25 mouse cellular contexts compared by ENCODE assay signal in the genomic region with DNA sequence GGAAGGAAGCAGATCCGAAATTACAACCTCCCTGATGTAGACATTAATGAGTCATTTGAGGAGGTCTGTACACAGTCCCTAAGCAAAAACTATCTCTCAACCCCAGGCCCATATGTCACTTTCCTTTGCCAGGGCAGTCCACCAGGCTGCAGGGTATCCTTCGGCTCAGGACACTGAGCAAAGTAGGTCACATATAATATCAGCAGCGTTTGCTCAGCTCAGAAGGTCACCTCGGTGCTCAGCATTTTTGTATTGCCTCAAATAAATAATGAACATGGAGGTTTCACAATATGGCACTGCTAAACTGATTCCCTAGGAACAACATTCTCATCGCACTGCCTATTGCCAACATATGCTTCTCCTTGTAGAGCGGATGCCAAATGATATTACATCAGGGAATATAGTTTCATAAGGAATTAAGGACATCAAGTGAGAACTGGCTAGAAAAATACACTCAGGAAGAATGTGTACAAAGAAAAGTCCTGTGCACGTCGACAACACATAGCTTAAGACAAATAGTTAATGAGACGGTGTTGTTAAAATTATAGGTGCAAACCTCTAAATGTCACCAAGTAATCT.
DNase-seq lines count a peak whose midpoint lies in the region; ATAC-seq and TF ChIP-seq lines count a peak whose summit lies in the region.
"Had no signal": no experiment of that assay in that cellular context is flagged by ENCODE, and none has a peak within 500 bp of the region (broad histone marks: within the 10 kb centered on the region; RNA-seq: fewer than 3 reads in every experiment).

No protein-coding gene starts in this region.

- no peak for TF ChIP-seq EP300 in lung, postnatal 0 days (IDR thresholded peaks at IDR 0.05)

- H3K27me3 ChIP-seq in forebrain, embryonic 14.5 days (replicated peaks; ENCODE audit: control insufficient read depth, insufficient read depth, low read length), result no peaks in the 10 kb centered on the region
- H3K27me3 ChIP-seq in forebrain, embryonic 10.5 days (ENCODE audit: poor library complexity, severe bottlenecking), result no peaks in the 10 kb centered on the region
- H3K27me3 ChIP-seq in lung, postnatal 0 days (replicated peaks; ENCODE audit: insufficient read depth, low read length), result no peaks in the 10 kb centered on the region
- no peaks in the 10 kb centered on the region for H3K27me3 ChIP-seq in hindbrain, embryonic 10.5 days (ENCODE audit: insufficient read depth, poor library complexity, severe bottlenecking)
- H3K27me3 ChIP-seq: heart, embryonic 12.5 days; hindbrain, embryonic 15.5 days; intestine, embryonic 15.5 days had no signal

- WGBS in forebrain, embryonic 14.5 days, result 87% methylated on average over 9 of the region's 9 CpGs
- WGBS in forebrain, embryonic 10.5 days, result 91% methylated on average over 9 of the region's 9 CpGs
- WGBS in lung, postnatal 0 days, result 71% methylated on average over 9 of the region's 9 CpGs
- WGBS in hindbrain, embryonic 10.5 days, result 89% methylated on average over 9 of the region's 9 CpGs

- ATAC-seq in forebrain, embryonic 14.5 days, result no peak
- ATAC-seq in lung, postnatal 0 days, result no peak
- ATAC-seq: activated CD4-positive, CD25-positive, alpha-beta regulatory T cell, adult 4 months; intestine, embryonic 15.5 days had no signal

- H3K9me3 ChIP-seq in forebrain, embryonic 14.5 days (replicated peaks; ENCODE audit: control insufficient read depth, low read length), result no peaks in the 10 kb centered on the region
- H3K9me3 ChIP-seq in forebrain, embryonic 10.5 days, result no peaks in the 10 kb centered on the region
- H3K9me3 ChIP-seq in lung, postnatal 0 days (ENCODE audit: low read length), result no peaks in the 10 kb centered on the region
- no peaks in the 10 kb centered on the region for H3K9me3 ChIP-seq in hindbrain, embryonic 10.5 days
- H3K9me3 ChIP-seq: heart, embryonic 12.5 days; hindbrain, embryonic 15.5 days; intestine, embryonic 15.5 days had no signal

- no peaks in the 10 kb centered on the region for H3K36me3 ChIP-seq in forebrain, embryonic 14.5 days (ENCODE audit: control insufficient read depth, insufficient read depth, low read length)
- H3K36me3 ChIP-seq in forebrain, embryonic 10.5 days (replicated peaks), result no peaks in the 10 kb centered on the region
- H3K36me3 ChIP-seq in lung, postnatal 0 days (ENCODE audit: insufficient read depth, low read length), result no peaks in the 10 kb centered on the region
- H3K36me3 ChIP-seq in hindbrain, embryonic 10.5 days, result no peaks in the 10 kb centered on the region
- H3K36me3 ChIP-seq: G1E; heart, embryonic 12.5 days; hindbrain, embryonic 15.5 days; intestine, embryonic 15.5 days had no signal

- no peak for TF ChIP-seq CTCF in lung, postnatal 0 days (IDR thresholded peaks at IDR 0.05)

- H3K4me1 ChIP-seq in forebrain, embryonic 14.5 days (ENCODE audit: control insufficient read depth, insufficient read depth, low read length), result no peaks in the 10 kb centered on the region
- no peaks in the 10 kb centered on the region for H3K4me1 ChIP-seq in forebrain, embryonic 10.5 days
- no peaks in the 10 kb centered on the region for H3K4me1 ChIP-seq in lung, postnatal 0 days (ENCODE audit: insufficient read depth, low read depth, low read length)
- no peaks in the 10 kb centered on the region for H3K4me1 ChIP-seq in hindbrain, embryonic 10.5 days (replicated peaks)
- H3K4me1 ChIP-seq: heart, embryonic 12.5 days; hindbrain, embryonic 15.5 days; intestine, embryonic 15.5 days had no signal

- no peak overlapping the region for H3K4me2 ChIP-seq in forebrain, embryonic 14.5 days (ENCODE audit: low read length)
- H3K4me2 ChIP-seq in lung, postnatal 0 days (replicated peaks; ENCODE audit: low read depth, low read length), result no peak overlapping the region
- H3K4me2 ChIP-seq: heart, embryonic 12.5 days; hindbrain, embryonic 15.5 days; intestine, embryonic 15.5 days had no signal

- peak; percentile 32 for DNase-seq in forebrain, embryonic 14.5 days (ENCODE audit: low spot score)
- DNase-seq in forebrain, embryonic 10.5 days (ENCODE audit: extremely low spot score, low spot score), result no peak
- peak; percentile 17 for DNase-seq in lung, postnatal 0 days (ENCODE audit: low spot score)
- no peak for DNase-seq in lung, postnatal 4 days
- peak; percentile 60 for DNase-seq in cerebellum, adult 9-11 months
- no peak for DNase-seq in adrenal gland, postnatal 10 days
- no peak for DNase-seq in gastrocnemius, adult 8-10 months (ENCODE audit: low spot score in 2 of 2)
- DNase-seq in hindbrain, embryonic 10.5 days (ENCODE audit: low spot score), result no peak
- DNase-seq: adrenal gland, postnatal 14 days; embryo, embryonic 11 days; heart, adult 11 months; heart, postnatal 14 days; kidney, postnatal 4 days; layer of hippocampus, postnatal 36 days; liver; lung, postnatal 10 days; midbrain, embryonic 14.5 days; right cerebral cortex, postnatal 14 days; spleen, adult 18-20 months; thymus, postnatal 4 days had no signal

- no peak overlapping the region for H3K9ac ChIP-seq in forebrain, embryonic 14.5 days (ENCODE audit: low read length)
- H3K9ac ChIP-seq in lung, postnatal 0 days (replicated peaks; ENCODE audit: low read depth), result no peak overlapping the region
- H3K9ac ChIP-seq: heart, embryonic 12.5 days; hindbrain, embryonic 15.5 days; intestine, embryonic 15.5 days had no signal

- H3K4me3 ChIP-seq in forebrain, embryonic 14.5 days (ENCODE audit: low read depth, low read length), result no peak overlapping the region
- H3K4me3 ChIP-seq in forebrain, embryonic 10.5 days, result no peak overlapping the region
- H3K4me3 ChIP-seq in lung, postnatal 0 days (ENCODE audit: low read depth, low read length), result no peak overlapping the region
- H3K4me3 ChIP-seq in hindbrain, embryonic 10.5 days, result no peak overlapping the region
- H3K4me3 ChIP-seq: heart, embryonic 12.5 days; hindbrain, embryonic 15.5 days; intestine, embryonic 15.5 days had no signal

- peak overlapping the region; percentile 58; the same call in 1 of the 2 replicates for H3K27ac ChIP-seq in forebrain, embryonic 14.5 days (ENCODE audit: low read depth, low read length)
- H3K27ac ChIP-seq in forebrain, embryonic 10.5 days, result no peak overlapping the region
- no peak overlapping the region for H3K27ac ChIP-seq in lung, postnatal 0 days (ENCODE audit: low read length)
- H3K27ac ChIP-seq in hindbrain, embryonic 10.5 days, result no peak overlapping the region
- H3K27ac ChIP-seq: hindbrain, embryonic 15.5 days; intestine, embryonic 15.5 days had no signal

Comparison
In these comparisons a context has a peak if more than half of its experiments do, and no peak if none do; other contexts are left out.
1. DNase-seq: peak in forebrain, embryonic 14.5 days (single experiment), lung, postnatal 0 days (single experiment) and cerebellum, adult 9-11 months (single experiment); none in forebrain, embryonic 10.5 days (single experiment), lung, postnatal 4 days (0 of 2), adrenal gland, postnatal 10 days (single experiment), gastrocnemius, adult 8-10 months (0 of 2) and hindbrain, embryonic 10.5 days (single experiment).